Mouse (Mus musculus) lung, embryonic 14.5 days (tissue): Measurements from ENCODE around the gene Dock1. TPM values are rescaled to one million over a fixed set of nuclear protein-coding genes. Genes with fewer than 3 reads are reported as not detected.

Experiments used
- ATAC-seq: fragments of 200-750 bp; cut with Nextera tagmentation; 2 replicates; pipeline ENCODE4 v1.8.0; 2017; ENCODE audit warnings: mild to moderate bottlenecking, moderate TSS enrichment, moderate library complexity; ENCODE audit not compliant: insufficient read depth
- DNase-seq: peaks from one replicate; pipeline ENCODE4 v3.0.0-alpha.2; 2015
- H3K27ac ChIP-seq: fragments of 300-500 bp; sonication (generic); 2 replicates; pipeline ENCODE4 v1.5.1; 2014; ENCODE audit warnings: low read depth, mild to moderate bottlenecking, moderate library complexity
- H3K27me3 ChIP-seq: fragments of 300-500 bp; sonication (generic); 2 replicates; pipeline ENCODE4 v1.6.1; 2014; ENCODE audit warnings: low read length, control low read depth; ENCODE audit not compliant: insufficient read depth
- H3K36me3 ChIP-seq: fragments of 300-500 bp; sonication (generic); 2 replicates; pipeline ENCODE4 v1.6.1; 2014; ENCODE audit warnings: control low read depth; ENCODE audit not compliant: insufficient read depth
- H3K4me1 ChIP-seq: fragments of 300-500 bp; sonication (generic); 2 replicates; pipeline ENCODE4 v1.6.1; 2014; ENCODE audit warnings: antibody characterized with exemption, control low read depth; ENCODE audit not compliant: insufficient read depth
- H3K4me2 ChIP-seq: fragments of 300-500 bp; sonication (generic); 2 replicates; pipeline ENCODE4 v1.6.1; 2014; ENCODE audit warnings: mild to moderate bottlenecking
- H3K4me3 ChIP-seq: fragments of 300-500 bp; sonication (generic); 2 replicates; pipeline ENCODE4 v1.5.1; 2014; ENCODE audit warnings: low read depth, low read length
- H3K9ac ChIP-seq: fragments of 300-500 bp; sonication (generic); 2 replicates; pipeline ENCODE4 v1.6.1; 2014
- H3K9me3 ChIP-seq: fragments of 300-500 bp; sonication (generic); 2 replicates; pipeline ENCODE4 v1.6.1; 2016; ENCODE audit warnings: low read depth, low read length, control low read depth
- CTCF ChIP-seq: IDR thresholded peaks from 2 replicates; pipeline ENCODE4 v1.5.1; 2016; ENCODE audit warnings: antibody characterized with exemption, low read depth
- WGBS: fragments of 180-500 bp; shearing (Covaris S2); extraction: QIAGEN DNeasy Blood & Tissue Kit; methylation state at CpG from one replicate; pipeline ENCODE4 v1.1.7; 2014; 5-methylcytosine and 5-hydroxymethylcytosine counted together
- polyA plus RNA-seq: library from polyadenylated mRNA; unstranded; fragments of >200 nt; fragmentation: Nextera tagmentation; extraction: Ambion mirVana; gene quantifications from 2 replicates; pipeline ENCODE4 v1.2.1, GENCODE M21; 2014

The Dock1 gene
- polyA plus RNA-seq, 1 experiment from 2014 or later = 57.3 TPM

- Histone ChIP-seq H3K4me3 (no peak overlapping the region), H3K27me3 (no peaks in the 10 kb centered on the region), H3K9ac (no peak overlapping the region), H3K4me2 (no peak overlapping the region), H3K36me3 (peaks cover 78% of the 10 kb centered on the region), H3K9me3 (no peaks in the 10 kb centered on the region), H3K27ac (no peak overlapping the region), H3K4me1 (no peaks in the 10 kb centered on the region)
- 69% methylated on average over 15 of the region's 15 CpGs for WGBS
- DNase-seq (peak; percentile 14), ATAC-seq (no peak; the same call in 1 of the 2 replicates)
- no peak for TF ChIP-seq CTCF
Measured at GRCm38 (mm10) chr7:134772867-134773590, 102.6 kb downstream of the Dock1 start.

- H3K27me3 ChIP-seq = no peaks in the 10 kb centered on the region
- no peak for ATAC-seq
- H3K27ac ChIP-seq = no peak overlapping the region
- H3K9ac ChIP-seq = no peak overlapping the region
- H3K4me1 ChIP-seq = no peaks in the 10 kb centered on the region
- TF ChIP-seq CTCF = no peak
- H3K36me3 ChIP-seq = peaks cover 78% of the 10 kb centered on the region
- DNase-seq = no peak
- H3K4me3 ChIP-seq = no peak overlapping the region
- no peak overlapping the region for H3K4me2 ChIP-seq
- WGBS = 78% methylated on average over 6 of the region's 6 CpGs
- no peaks in the 10 kb centered on the region for H3K9me3 ChIP-seq
Measured at GRCm38 (mm10) chr7:134773761-134774415, 103.4 kb downstream of the Dock1 start.

GRCm38 (mm10) chr7:134774468-134775162, 104.2 kb downstream of the Dock1 start:
- Histone ChIP-seq H3K27me3 (no peaks in the 10 kb centered on the region), H3K4me3 (no peak overlapping the region), H3K9ac (no peak overlapping the region), H3K4me2 (no peak overlapping the region), H3K4me1 (no peaks in the 10 kb centered on the region), H3K9me3 (no peaks in the 10 kb centered on the region), H3K36me3 (peaks cover 73% of the 10 kb centered on the region), H3K27ac (no peak overlapping the region)
- ATAC-seq = no peak
- no peak for TF ChIP-seq CTCF
- DNase-seq = no peak
- 89% methylated on average over 6 of the region's 6 CpGs for WGBS

- no peaks in the 10 kb centered on the region for H3K4me1 ChIP-seq
- no peak overlapping the region for H3K4me3 ChIP-seq
- no peak for TF ChIP-seq CTCF
- no peak overlapping the region for H3K9ac ChIP-seq
- ATAC-seq (no peak), DNase-seq (no peak)
- peaks cover 68% of the 10 kb centered on the region for H3K36me3 ChIP-seq
- no peak overlapping the region for H3K27ac ChIP-seq
- no peaks in the 10 kb centered on the region for H3K27me3 ChIP-seq
- H3K4me2 ChIP-seq = no peak overlapping the region
- WGBS = 86% methylated on average over 10 of the region's 10 CpGs
- H3K9me3 ChIP-seq = no peaks in the 10 kb centered on the region
Measured at GRCm38 (mm10) chr7:134775671-134776070, 105.2 kb downstream of the Dock1 start.

GRCm38 (mm10) chr7:134776306-134776705, 105.9 kb downstream of the Dock1 start:
- no peaks in the 10 kb centered on the region for H3K27me3 ChIP-seq
- H3K36me3 ChIP-seq = peaks cover 64% of the 10 kb centered on the region
- H3K9me3 ChIP-seq = no peaks in the 10 kb centered on the region
- DNase-seq (no peak), ATAC-seq (no peak)
- H3K9ac ChIP-seq = no peak overlapping the region
- no peak overlapping the region for H3K4me2 ChIP-seq
- 83% methylated on average over 6 of the region's 6 CpGs for WGBS
- H3K27ac ChIP-seq = no peak overlapping the region
- H3K4me3 ChIP-seq = no peak overlapping the region
- TF ChIP-seq CTCF = no peak
- H3K4me1 ChIP-seq = no peaks in the 10 kb centered on the region

GRCm38 (mm10) chr7:134779761-134780160, 109.3 kb downstream of the Dock1 start:
- Histone ChIP-seq H3K27ac (no peak overlapping the region), H3K36me3 (peaks cover 57% of the 10 kb centered on the region), H3K9ac (no peak overlapping the region), H3K4me2 (no peak overlapping the region), H3K9me3 (no peaks in the 10 kb centered on the region), H3K27me3 (no peaks in the 10 kb centered on the region), H3K4me3 (no peak overlapping the region), H3K4me1 (no peaks in the 10 kb centered on the region)
- TF ChIP-seq CTCF = no peak
- DNase-seq (no peak), ATAC-seq (no peak)
- 86% methylated on average over 3 of the region's 3 CpGs for WGBS

- DNase-seq = no peak
- Histone ChIP-seq H3K36me3 (peaks cover 78% of the 10 kb centered on the region), H3K27me3 (no peaks in the 10 kb centered on the region), H3K4me2 (no peak overlapping the region), H3K9me3 (no peaks in the 10 kb centered on the region), H3K4me1 (no peaks in the 10 kb centered on the region), H3K4me3 (no peak overlapping the region), H3K9ac (no peak overlapping the region), H3K27ac (no peak overlapping the region)
- no peak for ATAC-seq
- 78% methylated on average over 4 of the region's 4 CpGs for WGBS
- TF ChIP-seq CTCF = no peak
Measured at GRCm38 (mm10) chr7:134787110-134787509, 116.7 kb downstream of the Dock1 start.
